Mouse (Mus musculus): ENCODE data around the gene Vti1a. TPM values are rescaled to one million over a fixed set of nuclear protein-coding genes. Genes with fewer than 3 reads are reported as not detected.

Gene Vti1a
- total RNA-seq, 2 experiments from 2014 or later: 19.8 to 19.9 TPM

- peak; percentile 89 for DNase-seq
Observed at GRCm38 (mm10) chr19:55315452-55316108, 515 bp upstream of the Vti1a start, which contains the start of gene Zdhhc6. Zdhhc6 (minus strand) TSS chr19:55316032.

DNA sequence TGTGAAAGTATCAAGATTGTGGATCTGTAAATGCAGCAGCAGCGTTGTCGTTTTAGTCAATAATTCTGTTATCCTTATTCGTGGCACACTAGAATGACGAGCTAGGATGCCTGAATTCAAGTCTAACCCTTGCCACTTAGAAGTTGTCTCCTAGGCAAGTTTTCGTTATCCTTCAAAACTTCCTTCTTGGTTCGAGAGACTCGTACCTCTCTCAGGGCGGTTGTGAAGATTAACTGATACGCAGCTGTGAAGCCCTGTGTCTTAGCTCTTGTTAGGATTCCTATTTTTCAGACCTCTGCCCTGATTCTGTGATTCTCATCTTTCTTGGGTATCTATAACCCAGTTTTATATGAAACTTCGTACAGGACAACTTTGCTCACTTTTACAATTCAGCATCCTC lies 806 bp downstream of the Vti1a start:
- DNase-seq: no peak

DNA sequence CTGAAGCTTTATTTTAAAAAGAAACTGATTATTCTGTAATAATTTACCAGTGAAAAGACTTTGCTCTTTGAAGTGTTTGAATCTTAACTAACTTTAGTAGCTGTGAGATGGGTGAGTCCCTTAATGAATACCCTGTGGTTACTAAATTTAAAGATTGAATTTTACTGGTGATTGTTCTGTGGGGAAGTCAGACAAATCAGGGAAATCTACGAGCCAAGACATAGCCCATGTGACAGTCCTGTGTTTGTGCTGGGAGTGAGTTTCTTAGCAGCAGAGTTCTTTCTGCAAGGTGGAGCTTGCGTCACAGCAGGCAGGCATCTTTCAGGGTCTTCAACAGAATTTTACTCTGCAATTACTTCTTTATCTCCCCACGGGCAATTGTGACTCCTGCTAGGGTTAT lies 2.9 kb downstream of the Vti1a start:
- DNase-seq: no peak

DNA sequence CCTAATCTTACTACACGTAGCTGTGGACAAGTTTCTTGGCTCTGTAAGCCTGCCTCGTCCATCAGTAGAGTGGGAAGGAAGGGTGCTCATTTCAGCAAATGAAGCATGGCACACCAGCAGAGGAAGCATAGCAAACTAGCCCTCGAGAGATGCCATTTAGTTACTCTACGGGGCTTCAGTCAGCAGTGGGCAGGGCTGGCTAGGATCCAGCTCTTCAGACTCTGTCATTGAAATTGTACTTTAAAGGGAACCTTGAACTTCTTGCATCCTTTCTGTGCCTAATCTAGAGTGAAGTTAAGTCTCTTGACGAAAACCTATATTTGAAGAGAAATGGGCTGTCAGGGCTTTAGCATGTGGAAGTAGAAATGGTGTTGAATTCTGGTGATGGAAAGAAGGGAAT lies 3.4 kb downstream of the Vti1a start:
- DNase-seq: no peak

GRCm38 (mm10) chr19:55322604-55323003 lies 6.5 kb downstream of the Vti1a start:
- DNase-seq: no peak

DNA sequence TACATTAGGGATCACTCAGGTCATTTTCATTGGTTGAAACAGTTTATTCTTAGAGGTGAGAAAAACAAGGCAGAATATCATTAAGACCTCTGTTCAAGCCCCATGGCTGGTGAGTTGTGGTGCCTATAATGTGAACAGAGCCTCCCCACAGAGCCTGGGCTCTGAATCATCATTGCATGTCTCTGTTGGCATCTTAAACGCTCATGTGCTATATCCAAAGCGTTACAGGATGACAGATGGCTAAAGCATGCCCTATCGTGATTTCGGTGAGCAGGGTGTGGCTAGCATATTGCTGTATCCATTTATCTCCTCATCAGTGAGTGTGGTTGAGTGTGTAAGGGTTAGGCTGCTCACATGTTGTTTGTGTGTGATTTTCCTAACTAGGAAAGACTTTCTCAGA lies 11.4 kb downstream of the Vti1a start:
- no peak for DNase-seq

GRCm38 (mm10) chr19:55331776-55332175 lies 15.7 kb downstream of the Vti1a start:
- DNase-seq: no peak

GRCm38 (mm10) chr19:55332641-55333268 lies 16.7 kb downstream of the Vti1a start:
- DNase-seq: peak; percentile 75

DNA sequence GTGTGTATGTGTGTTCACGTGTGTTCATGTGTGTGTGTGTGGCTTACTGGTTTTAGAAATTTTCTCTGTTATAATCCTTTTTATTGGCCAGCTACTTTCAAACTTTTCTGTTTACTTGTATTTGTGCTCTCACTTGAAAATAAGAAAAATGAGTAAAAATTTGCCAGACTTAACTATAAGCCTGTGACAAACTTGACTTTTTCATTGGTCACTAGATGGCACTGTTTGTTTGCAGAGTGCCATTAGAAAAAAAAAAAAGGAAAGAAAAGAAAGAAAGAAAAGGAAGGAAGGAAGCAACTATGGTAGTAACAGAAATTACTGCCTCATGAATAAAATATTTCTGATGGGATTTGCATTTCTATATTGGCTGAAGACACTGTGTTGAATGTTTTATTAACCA lies 19.8 kb downstream of the Vti1a start:
- no peak for DNase-seq

- no peak for DNase-seq
Observed at GRCm38 (mm10) chr19:55336441-55336840, 20.3 kb downstream of the Vti1a start.

DNA sequence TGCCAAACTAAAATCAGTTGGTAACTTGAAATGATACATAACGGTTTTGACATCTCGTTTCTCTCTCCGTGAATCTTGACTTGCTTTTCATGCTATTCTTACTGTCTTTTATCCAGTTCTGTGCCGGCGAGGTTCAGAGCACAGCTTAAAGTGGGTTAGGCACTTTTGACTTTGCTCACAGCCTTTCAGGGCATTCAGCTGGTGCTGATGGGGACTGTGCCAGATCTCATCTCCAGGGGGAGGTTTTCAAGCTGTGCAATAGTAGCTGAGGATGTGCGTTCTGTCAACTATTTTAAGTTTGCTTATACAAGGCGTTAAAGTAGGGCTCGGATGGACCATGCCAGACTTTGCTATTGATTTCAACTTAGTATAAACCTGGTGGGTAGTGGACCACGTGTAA lies 21.0 kb downstream of the Vti1a start:
- no peak for DNase-seq

DNA sequence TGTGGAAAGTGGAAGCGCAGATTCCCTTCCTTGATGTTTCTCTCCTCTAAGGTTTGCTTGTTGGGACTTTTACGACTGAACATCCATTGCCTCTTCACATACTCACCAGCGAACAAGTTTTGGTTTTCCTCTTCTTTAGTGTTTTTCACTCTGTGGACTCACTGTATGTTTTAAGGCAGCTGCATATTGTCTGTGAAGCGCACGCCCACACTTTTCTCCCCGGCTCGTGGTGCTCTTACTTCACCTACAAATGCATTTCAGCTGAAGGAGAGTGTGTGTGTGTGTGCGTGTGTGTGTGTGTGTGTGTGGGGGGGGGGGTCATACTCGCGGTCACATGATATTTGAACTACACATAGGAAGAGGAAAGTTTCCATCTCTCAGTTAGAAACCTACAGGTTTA lies 21.6 kb downstream of the Vti1a start:
- no peak for DNase-seq

DNA sequence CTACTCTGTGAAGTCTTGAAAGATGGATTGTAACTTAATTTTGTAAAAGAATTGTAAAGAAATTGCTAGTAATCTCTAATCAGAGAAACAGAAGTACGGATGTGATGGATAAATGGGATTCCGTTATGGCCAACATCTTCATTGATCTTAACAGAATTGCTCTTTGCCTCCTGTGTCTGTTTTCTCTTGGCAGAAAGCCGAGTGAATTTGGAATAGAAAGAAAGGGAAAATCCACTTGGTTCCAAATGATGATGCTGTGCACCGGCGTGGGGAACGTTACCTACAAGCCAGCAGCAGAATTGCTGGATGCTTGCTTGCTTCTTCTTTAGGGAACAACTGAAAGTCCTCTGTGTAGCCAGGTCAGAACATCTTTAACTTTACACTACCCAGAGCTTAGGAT lies 24.4 kb downstream of the Vti1a start:
- no peak for DNase-seq

- no peak for DNase-seq
Observed at GRCm38 (mm10) chr19:55341377-55341776, 25.3 kb downstream of the Vti1a start.

DNA sequence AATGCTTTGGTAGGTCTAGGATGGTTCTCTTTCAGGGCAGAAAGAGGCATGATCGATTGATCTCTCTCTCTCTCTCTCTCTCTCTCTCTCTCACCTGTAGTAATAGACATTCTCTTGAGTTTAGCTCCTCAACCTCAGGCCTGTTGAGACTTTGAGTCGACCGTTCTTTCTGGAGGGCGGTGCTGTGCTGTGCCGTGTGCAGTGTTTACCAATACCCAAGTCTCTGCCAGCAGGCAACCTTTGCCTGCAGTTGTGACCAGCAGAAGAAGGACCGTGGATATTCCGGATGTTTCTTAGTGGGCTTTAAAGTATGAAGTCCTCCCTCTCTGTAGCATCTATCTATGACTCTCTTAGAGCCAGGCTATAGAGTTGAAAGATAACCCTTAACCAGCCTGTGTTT lies 26.3 kb downstream of the Vti1a start:
- no peak for DNase-seq

GRCm38 (mm10) chr19:55343274-55343673 lies 27.2 kb downstream of the Vti1a start:
- no peak for DNase-seq

DNA sequence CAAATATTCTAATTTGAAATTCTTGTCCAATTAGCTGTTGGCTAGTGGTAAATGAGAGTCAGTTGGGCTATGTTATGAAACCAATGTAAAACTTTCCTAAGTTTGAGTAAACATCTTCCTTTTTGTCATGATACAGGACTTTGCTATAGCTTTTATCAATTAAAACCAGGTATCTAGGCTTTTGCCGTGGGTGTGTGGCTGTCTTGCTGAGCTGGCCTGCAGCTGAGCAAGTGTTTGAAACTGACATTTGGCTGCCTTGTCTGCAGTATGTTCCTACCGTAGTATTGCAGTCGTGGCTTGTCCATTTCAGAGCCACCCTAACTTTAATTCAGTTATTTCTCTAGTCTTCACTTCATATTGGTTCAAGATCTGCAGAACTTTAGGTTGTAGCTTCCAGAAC lies 32.1 kb downstream of the Vti1a start:
- no peak for DNase-seq

DNA sequence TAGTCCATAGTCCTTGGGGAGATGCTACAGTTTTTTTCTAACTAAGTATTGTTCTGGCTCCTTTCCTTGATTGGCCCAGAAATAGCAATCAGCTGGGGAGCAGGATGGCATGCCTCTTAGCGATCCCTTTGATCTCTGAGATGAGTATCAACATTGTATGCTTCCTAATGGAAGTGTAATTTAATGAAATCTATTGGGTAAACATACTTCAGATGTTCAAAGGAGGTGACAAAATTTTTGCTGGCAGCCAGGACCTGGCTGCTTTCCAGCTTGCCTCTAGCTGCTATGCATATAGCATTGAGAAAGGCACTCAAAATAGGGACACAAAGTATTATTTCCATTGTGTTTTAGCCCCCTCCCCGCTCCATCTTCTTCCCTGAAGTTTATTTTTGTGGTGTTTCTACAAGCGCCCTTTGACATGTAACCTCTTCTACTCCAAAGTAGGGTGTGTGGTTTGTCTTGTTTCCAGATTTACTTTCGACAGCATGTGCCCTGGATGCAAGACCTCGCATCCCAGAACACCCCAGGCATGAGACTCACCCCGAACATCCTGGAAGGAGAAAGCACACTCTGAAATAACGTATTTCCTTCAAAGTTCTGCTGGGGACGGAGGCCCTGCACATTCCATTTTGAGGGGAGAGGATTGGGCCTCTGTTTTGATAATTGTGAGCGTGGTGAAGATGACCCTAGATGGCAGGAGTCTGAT lies 34.7 kb downstream of the Vti1a start:
- no peak for DNase-seq

DNA sequence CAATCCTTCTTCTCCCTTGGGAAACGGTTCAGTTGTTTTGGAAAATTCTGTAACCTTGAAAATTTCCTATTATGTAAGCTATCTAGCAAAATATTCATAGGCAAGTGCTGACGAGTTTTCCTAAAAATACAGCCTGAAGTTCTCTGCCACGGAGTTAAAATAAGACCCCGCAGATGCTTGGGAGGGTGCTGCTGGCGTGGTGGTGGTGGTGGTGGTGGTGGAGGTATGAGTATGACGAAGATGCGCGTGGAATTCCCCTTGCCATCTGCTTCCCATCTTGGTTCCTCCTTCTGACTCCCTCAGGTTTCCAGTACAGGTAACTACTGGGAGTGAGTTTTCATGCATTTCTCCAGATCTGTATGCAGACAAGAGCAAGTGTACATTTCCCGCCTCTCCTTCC lies 46.5 kb downstream of the Vti1a start:
- no peak for DNase-seq

DNA sequence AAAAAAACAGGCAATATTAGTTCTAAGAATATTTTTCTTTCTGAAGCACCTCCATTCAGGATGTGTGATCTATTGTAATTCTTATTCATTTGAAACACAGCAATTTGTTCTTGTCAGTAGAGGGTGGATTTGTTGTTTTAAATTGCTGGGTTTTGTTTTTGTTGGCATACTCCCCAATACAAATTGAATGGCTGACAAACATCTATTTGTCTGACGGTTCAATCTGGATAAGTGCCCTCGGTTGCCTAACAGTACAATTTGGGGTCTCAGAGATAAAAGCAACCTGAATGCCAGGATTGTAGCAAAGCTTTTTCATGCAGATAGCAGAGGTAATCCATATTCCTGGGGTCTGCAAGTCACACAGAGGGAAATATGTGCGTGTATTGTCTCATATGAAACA lies 53.6 kb downstream of the Vti1a start:
- DNase-seq: no peak

- no peak for DNase-seq
Observed at GRCm38 (mm10) chr19:55376331-55376730, 60.2 kb downstream of the Vti1a start.

- no peak for DNase-seq
Observed at GRCm38 (mm10) chr19:55377465-55377864, 61.4 kb downstream of the Vti1a start.

- no peak for DNase-seq
Observed at GRCm38 (mm10) chr19:55378884-55379283, 62.8 kb downstream of the Vti1a start.

GRCm38 (mm10) chr19:55380764-55381163 lies 64.7 kb downstream of the Vti1a start:
- no peak for DNase-seq
